Mouse (Mus musculus): ENCODE data around the gene Slc34a3. TPM values are rescaled to one million over a fixed set of nuclear protein-coding genes. Genes with fewer than 3 reads are reported as not detected.

Slc34a3 gene
- polyA plus RNA-seq (2015; fragmentation: Nextera tagmentation; extraction: Ambion mirVana) = not detected in 2 replicates

DNA sequence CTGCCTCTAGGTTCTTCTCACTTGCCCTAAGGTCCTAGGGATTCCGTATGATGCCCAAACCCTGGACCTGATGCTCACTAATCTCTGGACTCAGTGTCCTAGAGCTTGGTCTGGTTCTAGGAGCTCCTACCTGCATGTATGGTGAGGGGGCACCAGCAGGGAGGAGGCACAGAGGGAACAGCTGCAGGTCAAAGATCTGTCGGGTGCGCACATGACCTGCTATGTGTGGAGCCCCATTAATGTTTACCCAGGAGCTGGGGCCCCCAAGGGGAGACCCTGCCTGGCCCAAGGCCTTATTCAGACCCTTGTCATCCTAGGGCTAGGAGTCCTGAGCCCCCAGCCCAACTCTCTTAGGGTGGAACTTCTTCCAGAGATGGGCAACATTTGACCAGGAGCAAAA lies at the start of gene Slc34a3:
Gene Slc34a3, minus strand, starts transcription at position 315 of the 400 bp plus-strand sequence.
- 88% methylated on average over 3 of the region's 3 CpGs for WGBS

DNA sequence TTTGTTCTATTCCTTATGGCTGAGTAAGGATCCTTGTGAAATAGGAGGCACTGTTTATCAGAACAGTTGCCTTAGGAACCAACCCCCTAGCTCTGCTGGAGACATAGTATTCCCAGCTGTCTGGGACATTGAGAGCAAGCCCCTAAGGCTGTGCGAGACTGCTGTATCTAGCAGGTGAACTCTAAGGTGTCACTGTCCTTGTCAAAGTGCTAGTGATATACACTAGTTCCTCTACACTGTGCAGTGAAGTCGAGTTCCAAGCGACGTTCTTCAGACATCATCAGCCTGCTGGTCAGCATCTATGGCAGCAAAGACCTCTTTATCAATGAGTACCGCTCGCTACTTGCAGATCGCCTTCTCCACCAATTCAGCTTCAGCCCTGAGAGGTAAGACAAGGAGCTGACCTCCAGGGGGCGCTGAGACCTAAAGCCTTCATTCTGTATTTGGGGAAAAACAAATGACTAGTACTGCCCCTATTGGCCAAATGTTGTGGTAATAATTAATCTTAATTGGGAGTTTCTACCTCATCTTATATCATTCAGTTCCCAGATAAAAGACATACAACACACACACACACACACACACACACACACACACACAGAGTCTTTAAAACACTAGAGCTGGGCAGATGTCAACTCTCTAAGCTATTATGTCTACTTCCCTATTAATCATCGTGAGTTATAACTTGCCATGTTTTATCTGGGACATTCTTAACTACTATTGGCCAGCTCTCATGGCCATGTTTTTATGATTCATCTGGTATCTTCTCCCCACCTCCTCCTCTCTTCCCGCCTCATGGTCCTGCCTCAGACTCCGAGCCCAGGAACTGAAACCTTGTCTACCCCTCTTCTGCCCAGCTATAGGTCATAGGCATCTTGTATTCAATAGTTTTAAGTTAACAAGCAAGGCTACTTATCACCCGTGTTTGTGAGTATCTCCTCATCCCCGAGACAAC lies 45.0 kb upstream of the Slc34a3 start:
- ATAC-seq = peak; percentile 55; the same call in 1 of the 2 replicates
- 59% methylated on average over 13 of the region's 13 CpGs for WGBS
- no peaks in the 10 kb centered on the region for H3K9me3 ChIP-seq (replicated peaks)
- no peak overlapping the region for H3K4me3 ChIP-seq
- peaks cover 5% of the 10 kb centered on the region; the same call in 1 of the 2 replicates for H3K4me1 ChIP-seq
- no peak overlapping the region for H3K27ac ChIP-seq
- H3K9ac ChIP-seq = no peak overlapping the region
- H3K36me3 ChIP-seq (ENCODE audit: poor library complexity, severe bottlenecking) = peaks cover 97% of the 10 kb centered on the region
- H3K27me3 ChIP-seq = no peaks in the 10 kb centered on the region
- H3K4me2 ChIP-seq = no peak overlapping the region

More for the DNA sequence above, at the start of gene Slc34a3:
- no peaks in the 10 kb centered on the region for H3K36me3 ChIP-seq (ENCODE audit: poor library complexity, severe bottlenecking)
- H3K4me1 ChIP-seq = no peaks in the 10 kb centered on the region
- no peaks in the 10 kb centered on the region for H3K9me3 ChIP-seq (replicated peaks)
- H3K4me3 ChIP-seq = no peak within 1 kb of the TSS
- H3K27ac ChIP-seq = no peak within 1 kb of the TSS
- H3K4me2 ChIP-seq = no peak within 1 kb of the TSS
- ATAC-seq = no peak
- H3K27me3 ChIP-seq = peaks cover 36% of the 10 kb centered on the region
- H3K9ac ChIP-seq = no peak within 1 kb of the TSS

DNA sequence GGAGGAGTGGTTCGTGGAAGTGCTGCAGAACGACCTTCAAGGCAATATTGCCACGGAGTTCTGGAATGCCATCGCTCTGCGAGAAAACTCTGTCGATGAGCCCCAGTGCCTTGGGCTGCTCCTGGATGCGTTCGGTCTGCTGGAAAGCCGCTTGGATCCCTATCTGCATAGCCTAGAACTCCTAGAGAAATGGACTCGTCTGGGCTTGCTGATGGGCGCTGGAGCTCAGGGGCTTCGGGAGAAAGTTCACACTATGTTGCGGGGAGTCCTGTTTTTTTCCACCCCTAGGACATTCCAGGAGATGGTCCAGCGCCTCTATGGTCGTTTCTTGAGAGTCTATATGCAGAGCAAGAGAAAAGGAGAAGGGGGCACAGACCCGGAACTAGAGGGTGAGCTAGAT lies 38.8 kb upstream of the Slc34a3 start:
- H3K9me3 ChIP-seq (replicated peaks) = no peaks in the 10 kb centered on the region
- H3K4me1 ChIP-seq = peaks cover 38% of the 10 kb centered on the region
- peak overlapping the region; percentile 85 for H3K4me3 ChIP-seq
- 44% methylated on average over 16 of the region's 16 CpGs for WGBS
- peak overlapping the region; percentile 91 for H3K4me2 ChIP-seq
- ATAC-seq = no peak
- H3K36me3 ChIP-seq (ENCODE audit: poor library complexity, severe bottlenecking) = peaks cover 70% of the 10 kb centered on the region
- H3K27me3 ChIP-seq = no peaks in the 10 kb centered on the region
- no peak overlapping the region for H3K27ac ChIP-seq
- peak overlapping the region; percentile 92 for H3K9ac ChIP-seq

DNA sequence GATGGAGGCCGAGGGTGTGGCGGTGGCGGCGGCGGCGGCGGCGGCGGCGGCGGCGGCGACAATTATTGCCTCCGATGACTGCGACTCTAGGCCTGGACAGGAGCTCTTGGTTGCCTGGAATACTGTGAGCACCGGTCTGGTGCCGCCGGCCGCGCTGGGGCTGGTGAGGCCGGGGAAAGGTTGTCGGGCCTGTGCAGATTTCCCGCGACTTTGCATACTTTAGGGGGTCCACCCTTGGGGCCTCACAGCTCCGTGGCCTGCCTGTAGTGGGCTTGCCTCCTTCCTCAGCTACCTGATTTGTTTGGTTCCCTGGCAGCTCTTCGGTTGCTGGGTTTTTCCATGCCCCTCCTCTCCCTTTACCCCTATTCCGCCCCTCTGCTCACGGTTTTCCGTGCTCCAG lies 38.4 kb upstream of the Slc34a3 start:
- Histone ChIP-seq H3K9me3 (replicated peaks) (no peaks in the 10 kb centered on the region), H3K27ac (peak overlapping the region; percentile 1; the same call in 1 of the 2 replicates), H3K4me1 (peaks cover 43% of the 10 kb centered on the region), H3K36me3 (ENCODE audit: poor library complexity, severe bottlenecking) (peaks cover 69% of the 10 kb centered on the region), H3K9ac (peak overlapping the region; percentile 92), H3K27me3 (no peaks in the 10 kb centered on the region), H3K4me3 (peak overlapping the region; percentile 85), H3K4me2 (peak overlapping the region; percentile 91)
- peak; percentile 72 for ATAC-seq
- WGBS = under 1% methylated on average over 29 of the region's 29 CpGs

DNA sequence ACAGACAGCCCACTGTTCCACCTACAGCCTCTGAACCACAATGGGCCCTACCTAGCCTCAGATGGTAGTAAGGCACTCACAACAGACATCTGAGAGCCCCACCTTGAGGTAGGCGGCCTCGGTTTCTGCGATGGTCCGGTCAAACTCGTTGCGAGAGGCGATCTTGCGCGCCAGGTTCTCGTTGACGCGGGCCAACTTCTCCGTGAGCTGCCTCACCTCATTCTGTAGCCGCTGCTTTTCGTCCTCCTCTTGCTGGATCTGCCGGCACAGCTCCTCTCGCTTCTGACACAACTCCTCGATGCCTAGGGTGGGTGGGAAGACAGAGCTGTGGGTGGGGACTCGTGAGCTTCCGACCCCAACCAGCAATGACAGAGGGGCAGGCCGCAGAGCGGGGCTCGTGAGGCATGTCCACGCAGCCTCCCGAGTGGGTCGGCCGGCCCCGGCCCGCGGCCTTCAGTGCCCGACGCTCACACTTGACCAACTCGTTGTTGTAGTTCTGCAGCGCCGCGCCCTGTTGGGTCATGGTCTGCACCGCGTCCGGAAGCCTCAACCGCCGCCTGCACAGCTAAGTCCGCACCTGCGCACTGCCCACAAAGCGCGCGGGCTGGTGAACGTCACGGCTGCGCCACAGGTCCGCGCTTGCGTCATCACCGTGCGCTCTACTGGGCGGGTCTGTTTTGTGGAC lies 37.8 kb upstream of the Slc34a3 start, which contains the start of the genes Ssna1 and Anapc2:
Gene Ssna1, minus strand, starts transcription at position 612 of the 685 bp plus-strand sequence.
Gene Anapc2, plus strand, starts transcription at position 652 of the 685 bp plus-strand sequence.
- under 1% methylated on average over 55 of the region's 55 CpGs for WGBS
- peaks cover 48% of the 10 kb centered on the region for H3K4me1 ChIP-seq
- H3K9ac ChIP-seq = peak within 1 kb of the TSS; percentile 92
- no peaks in the 10 kb centered on the region for H3K27me3 ChIP-seq
- no peaks in the 10 kb centered on the region for H3K9me3 ChIP-seq (replicated peaks)
- ATAC-seq = peak; percentile 95
- peaks cover 64% of the 10 kb centered on the region for H3K36me3 ChIP-seq (ENCODE audit: poor library complexity, severe bottlenecking)
- H3K27ac ChIP-seq = peak within 1 kb of the TSS; percentile 68
- peak within 1 kb of the TSS; percentile 91 for H3K4me2 ChIP-seq
- peak within 1 kb of the TSS; percentile 85 for H3K4me3 ChIP-seq

DNA sequence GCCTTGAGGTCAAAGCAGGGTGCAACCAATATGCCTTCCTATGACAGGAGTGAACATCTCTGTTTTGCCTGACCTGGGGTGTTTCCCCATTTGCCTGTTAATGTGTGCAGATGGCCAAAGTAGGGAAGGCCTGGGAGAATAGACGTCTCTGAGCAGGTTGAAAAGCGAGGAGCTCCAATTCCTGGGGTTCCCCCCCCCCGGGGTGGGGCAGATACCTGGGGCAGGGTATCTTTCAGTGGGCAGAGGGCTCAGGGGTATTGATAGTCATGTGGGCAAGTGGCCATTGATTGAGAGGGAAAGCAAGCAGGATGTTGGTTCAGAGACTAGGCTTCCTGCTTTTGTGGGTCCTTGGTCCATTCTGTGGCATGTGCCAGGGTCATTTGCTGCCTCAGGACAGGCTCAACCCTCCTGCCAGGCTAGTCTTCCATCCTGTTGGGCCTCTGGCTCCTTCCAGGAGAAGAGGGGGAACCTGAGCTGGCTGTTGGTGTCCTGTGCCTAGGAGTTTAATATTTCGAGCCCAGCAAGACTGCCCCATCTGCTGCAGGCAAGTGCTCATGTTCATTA lies 33.7 kb upstream of the Slc34a3 start:
- H3K9ac ChIP-seq = 0 out of 2 replicates have a peak overlapping the region, but pooled peaks have one; percentile 30
- H3K27ac ChIP-seq = no peak overlapping the region; the same call in 1 of the 2 replicates
- no peak overlapping the region for H3K4me2 ChIP-seq
- peaks cover 32% of the 10 kb centered on the region for H3K36me3 ChIP-seq (ENCODE audit: poor library complexity, severe bottlenecking)
- H3K27me3 ChIP-seq = peaks cover 22% of the 10 kb centered on the region
- H3K4me3 ChIP-seq = no peak overlapping the region
- H3K9me3 ChIP-seq (replicated peaks) = no peaks in the 10 kb centered on the region
- 82% methylated on average over 4 of the region's 4 CpGs for WGBS
- no peak for ATAC-seq
- peaks cover 70% of the 10 kb centered on the region for H3K4me1 ChIP-seq

DNA sequence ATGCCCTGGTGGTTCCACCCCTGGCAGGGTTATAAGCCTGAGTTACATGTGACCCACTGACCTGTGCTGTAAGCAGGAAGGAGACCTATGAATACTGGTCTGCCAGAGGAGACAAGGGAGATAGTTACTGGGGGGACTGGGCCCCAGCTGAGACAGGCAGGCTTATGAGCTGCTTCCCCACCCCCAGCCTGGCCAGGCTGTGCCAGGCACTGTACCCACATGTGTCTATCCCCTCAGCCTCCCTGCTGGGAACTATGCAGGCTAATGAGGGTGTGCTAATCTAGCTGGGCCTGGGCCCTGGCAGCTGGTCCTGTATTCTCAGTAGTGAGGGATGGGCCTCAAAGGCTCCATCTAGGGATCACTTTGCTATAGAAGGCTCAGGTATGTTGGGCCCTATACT lies 33.1 kb upstream of the Slc34a3 start:
- H3K4me3 ChIP-seq = no peak overlapping the region
- ATAC-seq = no peak
- H3K9me3 ChIP-seq (replicated peaks) = no peaks in the 10 kb centered on the region
- peaks cover 68% of the 10 kb centered on the region for H3K4me1 ChIP-seq
- peaks cover 22% of the 10 kb centered on the region for H3K27me3 ChIP-seq
- H3K9ac ChIP-seq = peak overlapping the region; percentile 30
- peak overlapping the region; percentile 99; the same call in 1 of the 2 replicates for H3K4me2 ChIP-seq
- peaks cover 32% of the 10 kb centered on the region for H3K36me3 ChIP-seq (ENCODE audit: poor library complexity, severe bottlenecking)
- H3K27ac ChIP-seq = peak overlapping the region; percentile 31; the same call in 1 of the 2 replicates

DNA sequence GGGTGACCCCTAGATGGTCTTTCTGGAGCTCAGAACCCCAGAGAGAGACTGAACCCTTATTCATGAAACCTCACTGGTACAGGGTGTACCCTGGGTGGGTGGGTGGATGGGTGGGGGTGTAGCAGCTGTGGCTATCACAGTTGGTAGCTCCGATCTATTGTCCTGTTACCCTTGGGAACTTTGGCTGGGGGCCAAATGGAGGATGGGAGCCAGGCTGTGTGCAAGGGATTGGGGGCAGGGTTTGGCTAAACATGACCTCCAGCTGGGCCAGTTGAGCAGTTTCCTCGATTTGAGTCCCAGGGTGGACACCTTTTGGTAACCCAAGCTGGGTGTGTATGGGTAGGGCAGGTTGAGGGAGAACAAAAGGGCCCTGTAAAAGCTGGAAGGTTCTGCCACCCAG lies 32.6 kb upstream of the Slc34a3 start:
- Histone ChIP-seq H3K4me2 (peak overlapping the region; percentile 99), H3K4me3 (no peak overlapping the region; the same call in 1 of the 2 replicates), H3K9ac (peak overlapping the region; percentile 30), H3K36me3 (ENCODE audit: poor library complexity, severe bottlenecking) (peaks cover 32% of the 10 kb centered on the region), H3K27ac (no peak overlapping the region; the same call in 1 of the 2 replicates), H3K27me3 (peaks cover 22% of the 10 kb centered on the region), H3K9me3 (replicated peaks) (no peaks in the 10 kb centered on the region), H3K4me1 (peaks cover 70% of the 10 kb centered on the region)
- 42% methylated on average over 2 of the region's 2 CpGs for WGBS
- no peak for ATAC-seq

DNA sequence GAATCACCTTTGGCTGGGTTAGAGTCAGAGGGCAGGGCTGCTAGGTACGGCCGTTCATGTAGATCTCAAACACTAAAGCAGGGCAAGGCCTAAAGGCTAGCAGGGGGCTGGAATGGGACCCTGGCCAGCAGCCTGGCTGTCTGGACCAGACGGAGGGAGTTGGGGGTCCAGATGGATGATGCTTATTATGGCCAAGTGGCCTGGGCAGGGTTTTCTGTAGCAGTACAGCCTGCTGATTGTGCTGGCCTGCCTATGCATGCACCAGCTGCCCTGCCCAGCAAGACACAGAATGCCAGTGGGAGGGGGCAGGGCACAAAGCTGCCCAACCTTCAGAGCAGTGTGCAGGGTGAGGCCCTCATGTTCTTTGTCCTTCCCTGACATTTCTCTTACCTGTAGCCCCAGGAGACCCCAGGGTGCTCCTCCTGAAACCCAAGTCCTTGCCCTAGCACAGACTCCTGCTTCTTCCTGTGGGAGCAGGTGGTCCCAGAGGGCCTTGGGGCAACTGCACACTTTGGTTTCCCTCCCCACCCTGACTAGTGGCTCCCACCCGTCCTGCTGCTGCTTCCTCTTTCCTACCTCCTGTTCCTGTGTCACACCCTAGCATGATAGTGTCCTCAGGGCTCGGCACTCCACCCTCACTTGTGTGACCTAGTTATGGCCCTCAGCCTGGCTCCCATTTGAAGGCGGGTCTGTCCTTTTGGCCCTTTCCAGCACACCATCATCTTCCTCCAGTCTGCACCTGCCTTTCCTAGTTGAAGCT lies 31.9 kb upstream of the Slc34a3 start:
- H3K9me3 ChIP-seq (replicated peaks) = no peaks in the 10 kb centered on the region
- H3K9ac ChIP-seq = peak overlapping the region; percentile 55
- H3K27ac ChIP-seq = peak overlapping the region; percentile 25; the same call in 1 of the 2 replicates
- ATAC-seq = no peak
- peaks cover 66% of the 10 kb centered on the region for H3K4me1 ChIP-seq
- peak overlapping the region; percentile 3; the same call in 1 of the 2 replicates for H3K4me3 ChIP-seq
- H3K36me3 ChIP-seq (ENCODE audit: poor library complexity, severe bottlenecking) = peaks cover 32% of the 10 kb centered on the region
- 67% methylated on average over 6 of the region's 6 CpGs for WGBS
- peaks cover 22% of the 10 kb centered on the region for H3K27me3 ChIP-seq
- peak overlapping the region; percentile 99 for H3K4me2 ChIP-seq

DNA sequence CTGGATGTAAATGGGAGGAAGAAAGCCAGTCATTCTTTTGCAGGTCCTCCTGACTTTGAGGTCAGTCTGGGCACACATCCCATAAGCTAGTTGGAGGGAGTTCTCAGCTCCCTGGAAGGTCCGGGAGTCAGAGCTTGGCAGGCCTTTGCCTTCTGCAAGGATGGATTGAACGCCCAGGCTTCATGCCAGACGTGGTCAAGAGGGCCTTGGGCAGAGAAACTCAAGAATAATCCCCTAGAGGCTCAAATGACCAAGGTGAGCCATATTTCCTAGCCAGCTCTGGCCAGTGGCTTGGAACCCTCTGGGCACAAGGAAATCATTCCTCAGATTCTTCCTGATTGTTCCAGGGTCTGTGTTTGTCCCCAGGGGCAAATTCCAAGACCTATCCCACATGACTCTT lies 30.7 kb upstream of the Slc34a3 start:
- H3K27ac ChIP-seq = no peak overlapping the region
- ATAC-seq = no peak
- peaks cover 22% of the 10 kb centered on the region for H3K36me3 ChIP-seq (ENCODE audit: poor library complexity, severe bottlenecking)
- no peaks in the 10 kb centered on the region for H3K9me3 ChIP-seq (replicated peaks)
- H3K27me3 ChIP-seq = peaks cover 22% of the 10 kb centered on the region
- H3K9ac ChIP-seq = peak overlapping the region; percentile 35
- peak overlapping the region; percentile 66; the same call in 1 of the 2 replicates for H3K4me3 ChIP-seq
- H3K4me2 ChIP-seq = peak overlapping the region; percentile 99
- peaks cover 58% of the 10 kb centered on the region for H3K4me1 ChIP-seq
- 73% methylated on average over 3 of the region's 3 CpGs for WGBS

DNA sequence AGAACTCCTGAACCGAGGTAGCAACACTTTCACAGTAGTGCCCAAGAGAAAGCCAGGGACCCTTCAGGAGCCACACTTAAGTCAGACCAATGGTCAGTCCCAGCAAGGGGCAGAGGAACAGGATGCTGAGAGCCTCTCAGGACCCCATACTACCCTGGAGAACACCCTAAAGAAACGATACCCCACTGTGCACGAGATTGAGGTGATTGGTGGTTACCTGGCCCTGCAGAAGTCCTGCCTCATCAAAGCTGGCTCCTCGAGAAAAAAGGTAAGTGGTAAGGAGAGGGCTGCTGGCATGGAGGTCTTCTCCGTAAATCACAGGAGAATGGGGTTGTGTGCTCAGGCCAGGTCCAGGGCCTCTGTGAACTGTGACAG lies 30.1 kb upstream of the Slc34a3 start:
- Histone ChIP-seq H3K27me3 (peaks cover 22% of the 10 kb centered on the region), H3K36me3 (ENCODE audit: poor library complexity, severe bottlenecking) (peaks cover 16% of the 10 kb centered on the region), H3K4me2 (peak overlapping the region; percentile 99), H3K27ac (no peak overlapping the region), H3K9me3 (replicated peaks) (no peaks in the 10 kb centered on the region), H3K4me1 (peaks cover 58% of the 10 kb centered on the region), H3K9ac (peak overlapping the region; percentile 75; the same call in 1 of the 2 replicates), H3K4me3 (peak overlapping the region; percentile 66)
- WGBS = 78% methylated on average over 5 of the region's 5 CpGs
- ATAC-seq = no peak

Measured in forebrain, embryonic 13.5 days (tissue).